Mouse (Mus musculus) lung, postnatal 10 days (tissue): Measurements from ENCODE around the gene Inafm1.
"Not testable (repeated sequence)": the region's sequence is repeated elsewhere in the genome, so short reads cannot be mapped to it uniquely, and the experiment has no call there.

ENCODE experiments used
- DNase-seq: peaks from one replicate; pipeline ENCODE4 v3.0.0; 2021

Gene Inafm1

DNA sequence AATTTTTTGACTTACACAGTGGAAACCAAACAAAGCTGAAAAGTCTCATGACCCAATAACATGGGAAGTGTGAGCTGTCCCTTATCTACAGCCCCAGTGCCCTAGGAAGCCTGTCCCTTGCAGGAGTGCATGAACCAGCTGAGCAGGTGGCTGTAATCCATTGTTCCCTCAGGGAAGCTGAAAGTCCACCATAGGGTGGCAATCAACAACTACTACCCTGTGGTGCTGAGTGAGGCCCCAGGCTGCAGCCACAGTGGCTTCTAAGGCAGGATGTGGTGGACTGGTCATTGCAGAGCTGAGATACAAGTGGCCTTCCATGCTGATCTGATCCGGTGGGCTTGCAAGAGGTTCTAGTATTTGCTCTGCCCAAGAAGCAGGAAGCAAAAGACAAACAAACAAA lies 12.3 kb downstream of the Inafm1 start:
- no peak for DNase-seq

DNA sequence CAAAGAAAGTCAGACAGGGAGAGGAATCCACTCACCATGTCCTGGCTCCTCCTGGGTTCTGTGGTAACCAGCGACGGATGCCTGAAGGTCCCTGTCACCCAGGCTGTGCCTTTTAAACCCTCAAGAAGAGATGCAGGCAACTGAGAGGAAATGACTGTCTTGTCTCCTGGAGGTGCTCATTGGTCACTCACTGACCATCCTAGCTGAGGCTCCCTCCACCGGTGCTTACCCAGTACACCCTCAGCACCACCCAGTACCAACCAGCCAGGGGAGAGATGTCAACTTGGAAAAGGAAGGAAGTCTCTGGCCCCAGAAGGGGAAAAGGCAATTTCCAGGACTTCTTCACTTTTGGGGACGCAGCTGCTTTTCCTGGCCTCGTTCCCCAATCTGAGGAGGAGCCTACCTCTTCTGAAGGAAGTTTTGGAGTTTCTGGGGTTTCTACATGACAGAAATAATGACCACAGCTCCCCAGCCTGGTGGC lies 14.3 kb downstream of the Inafm1 start, which contains the start of gene C5ar1:
C5ar1 (minus strand) TSS at position 431 of the 481 bp plus-strand sequence.
- no peak for DNase-seq

DNA sequence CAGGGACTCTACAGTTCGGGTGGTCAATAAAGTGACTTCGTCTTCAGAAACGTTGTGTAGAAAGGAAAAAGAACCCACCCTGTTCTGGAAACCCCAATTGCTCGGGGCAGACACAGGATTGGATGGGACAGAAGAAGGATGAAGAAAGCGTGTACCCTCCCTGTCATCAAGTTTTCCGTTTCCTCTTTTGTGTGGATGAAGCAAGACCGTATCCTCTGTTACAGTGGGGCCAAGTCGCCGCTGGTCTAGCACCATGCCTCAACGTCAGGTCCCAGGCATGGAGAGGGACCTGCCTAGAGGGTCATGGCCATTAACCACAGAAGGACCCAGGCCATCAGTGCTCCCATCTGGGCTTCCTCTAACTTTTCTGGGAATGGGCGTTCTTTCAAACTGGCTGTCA lies 15.6 kb downstream of the Inafm1 start:
- DNase-seq, result no peak

DNA sequence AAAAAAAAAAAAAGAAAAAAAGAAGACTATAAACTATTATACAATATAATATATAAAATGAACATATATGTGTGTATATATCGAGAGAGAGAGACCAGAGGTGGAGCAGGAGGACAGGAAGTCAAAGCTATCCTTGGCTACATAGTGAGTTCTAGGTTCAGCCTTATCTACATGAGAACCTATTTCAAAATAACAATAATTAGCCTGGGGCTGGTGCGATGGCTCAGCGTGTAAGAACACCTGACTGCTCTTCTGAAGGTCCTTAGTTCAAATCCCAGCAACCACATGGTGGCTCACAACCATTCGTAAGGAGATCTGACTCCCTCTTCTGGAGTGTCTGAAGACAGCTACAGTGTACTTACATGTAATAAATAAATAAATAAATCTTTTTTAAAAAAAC lies 17.5 kb downstream of the Inafm1 start:
- not testable (repeated sequence) for DNase-seq

DNA sequence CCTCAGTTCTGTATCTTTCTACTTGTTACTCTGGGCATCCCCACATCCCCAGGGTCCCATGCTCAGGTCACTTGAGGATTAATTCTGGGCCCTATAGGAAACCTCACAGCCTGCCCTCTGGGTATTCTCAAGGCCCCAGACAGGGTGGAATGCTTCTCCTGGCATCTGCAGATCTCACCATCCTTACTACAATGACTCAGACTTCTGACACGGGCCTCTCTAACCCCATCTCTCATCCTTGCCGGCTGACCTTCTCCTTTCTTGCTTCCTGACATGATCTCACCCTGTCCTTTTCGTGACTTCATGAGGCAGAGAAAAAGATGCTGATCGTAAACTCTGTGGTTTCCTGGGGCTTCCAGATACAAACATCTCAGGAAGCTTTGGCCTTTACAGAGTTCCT lies 19.2 kb downstream of the Inafm1 start:
- no peak for DNase-seq

DNA sequence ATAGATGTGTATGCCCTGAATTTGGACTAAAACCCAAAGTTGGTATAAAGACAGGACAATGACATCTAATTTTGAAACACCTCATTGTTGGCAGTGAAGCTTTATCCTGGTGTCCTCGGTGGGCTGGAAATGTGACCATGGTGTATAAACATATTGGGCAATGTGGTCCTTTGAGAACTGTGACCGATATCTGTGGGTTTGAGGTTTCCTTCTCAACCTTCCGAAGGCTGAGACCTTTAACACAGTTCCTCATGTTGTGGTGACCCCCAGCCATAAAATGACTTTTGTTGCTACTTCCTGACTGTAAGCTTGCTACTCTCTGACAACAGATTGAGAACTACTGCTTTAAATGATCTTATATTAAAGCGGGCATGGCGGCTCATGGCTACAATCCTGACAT lies 22.7 kb downstream of the Inafm1 start:
- no peak for DNase-seq

DNA sequence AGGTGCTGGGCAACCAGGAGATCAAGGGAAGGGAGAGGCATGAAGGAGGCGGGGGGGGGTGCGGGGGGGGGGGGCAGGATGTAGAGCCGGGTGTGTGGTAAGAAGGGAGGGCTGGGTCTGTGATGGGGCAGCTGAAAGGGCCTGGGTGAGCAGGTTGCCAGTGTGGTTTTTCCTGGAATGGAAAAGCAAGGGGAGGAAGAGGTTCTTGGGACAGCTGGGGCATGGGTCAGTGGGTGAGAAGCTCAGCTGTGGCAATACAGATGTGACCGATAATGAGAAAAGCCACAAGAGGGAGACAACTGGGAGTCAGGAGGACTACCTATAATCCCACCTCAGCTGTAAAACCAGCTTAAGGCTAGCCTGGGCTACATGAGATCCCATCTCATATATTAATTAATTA lies 27.5 kb downstream of the Inafm1 start:
- DNase-seq, result peak; percentile 23

DNA sequence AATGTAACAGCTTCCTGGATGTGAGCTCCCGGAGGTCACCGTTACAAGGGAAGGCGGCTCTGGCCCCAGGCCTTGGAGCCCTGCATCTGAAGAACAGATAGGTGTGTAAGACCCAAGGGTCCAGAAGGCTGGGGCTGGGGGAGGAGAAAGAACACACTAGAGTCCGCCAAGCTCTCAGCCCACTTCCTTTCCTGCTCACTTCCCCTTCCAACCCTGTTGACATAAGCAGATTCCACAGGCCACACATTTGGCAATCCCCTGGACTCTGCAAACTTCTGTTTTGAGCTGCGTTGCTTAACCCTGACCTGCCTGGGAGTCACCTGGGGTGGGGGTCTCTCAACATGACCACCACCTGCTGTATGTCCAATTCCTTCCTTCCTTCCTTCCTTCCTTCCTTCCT lies 29.4 kb downstream of the Inafm1 start, which contains the start of gene C5ar2:
C5ar2 (minus strand) TSS at position 88 of the 400 bp plus-strand sequence.
- DNase-seq, result peak; percentile 53

DNA sequence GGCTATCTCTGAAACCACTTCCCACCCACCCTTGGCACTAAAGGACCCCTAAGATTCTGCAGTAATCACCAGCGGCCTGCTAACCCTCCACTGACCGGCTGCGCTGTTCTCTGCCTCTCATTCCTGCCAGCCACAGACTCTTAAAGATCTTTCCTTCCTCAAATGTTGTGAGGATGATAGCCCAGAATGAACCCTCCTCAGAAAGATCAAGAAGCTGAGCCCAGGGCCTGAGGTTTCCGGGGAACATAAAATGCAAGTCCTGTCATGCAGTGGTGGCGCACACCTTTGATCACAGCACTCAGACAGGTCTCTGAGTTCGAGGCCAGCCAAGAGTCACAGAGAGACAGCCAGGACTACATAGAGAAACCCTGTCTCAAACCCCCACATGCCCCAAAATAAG lies 31.2 kb downstream of the Inafm1 start:
- no peak for DNase-seq

DNA sequence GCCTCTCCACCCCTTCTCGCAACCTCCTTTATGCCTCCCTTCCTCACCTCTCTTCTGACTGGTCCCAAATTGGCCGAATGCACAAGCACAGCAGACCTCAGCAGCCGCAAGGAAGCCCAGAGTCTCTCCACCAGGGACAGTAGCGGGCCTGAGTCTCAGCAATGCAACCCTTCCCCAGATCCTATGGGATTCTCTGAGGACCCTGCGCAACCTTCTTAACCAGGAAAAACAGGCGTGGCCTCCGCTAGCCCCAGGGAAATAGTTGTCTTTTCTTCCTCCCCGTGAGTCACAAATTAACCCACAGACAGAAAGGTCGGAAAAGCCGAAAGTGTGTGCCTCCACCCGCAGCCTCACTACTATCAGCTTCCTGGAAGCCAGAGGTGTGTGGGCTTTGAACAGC lies 31.6 kb downstream of the Inafm1 start:
- no peak for DNase-seq

DNA sequence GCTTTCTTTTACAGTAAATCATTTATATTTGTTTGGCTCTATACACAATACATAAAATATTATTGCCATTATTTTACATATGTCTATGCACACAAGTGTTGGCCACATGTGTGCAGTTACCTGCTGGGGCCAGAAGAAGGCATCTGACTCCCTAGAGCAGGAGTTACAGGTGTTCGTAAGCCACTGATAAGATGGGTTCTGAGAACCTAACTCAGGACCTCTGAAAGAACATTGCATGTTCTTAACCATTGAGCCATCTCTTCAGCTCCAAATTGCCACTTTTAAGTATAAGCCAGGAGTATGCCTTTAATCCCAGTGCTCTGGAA lies 32.5 kb downstream of the Inafm1 start:
- no peak for DNase-seq

DNA sequence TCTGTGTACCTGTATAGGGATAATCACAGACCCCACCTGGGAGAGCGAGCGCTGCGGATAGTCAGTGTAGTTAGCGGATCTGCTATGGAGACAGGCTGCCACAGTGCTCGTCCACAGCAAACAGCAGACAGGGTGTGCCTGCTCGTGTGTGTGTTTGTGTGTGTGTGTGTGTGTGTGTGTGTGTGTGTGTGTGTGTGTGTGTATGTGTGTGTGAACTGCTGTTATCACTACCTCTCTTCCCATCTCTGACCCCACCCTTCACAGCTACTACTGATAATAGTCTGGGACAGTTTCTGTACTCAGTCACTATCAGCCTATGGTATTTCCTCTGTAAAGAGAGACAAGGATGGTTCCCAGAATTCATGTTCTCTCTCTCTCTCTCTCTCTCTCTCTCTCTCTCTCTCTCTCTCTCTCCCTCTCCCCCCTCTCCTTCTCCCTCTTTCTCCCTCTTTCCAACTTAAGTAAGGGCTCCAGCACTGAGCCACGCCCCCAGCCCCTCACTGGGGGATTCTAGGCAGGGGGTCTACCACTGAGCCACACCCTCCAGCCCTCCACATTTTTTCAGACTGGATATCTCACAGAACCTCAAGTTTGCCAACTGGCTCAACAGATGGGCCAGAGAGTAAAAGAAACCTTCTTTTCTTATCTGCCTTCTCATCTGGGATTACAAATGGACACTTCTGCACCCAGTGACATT lies 33.0 kb downstream of the Inafm1 start:
- DNase-seq, result no peak

DNA sequence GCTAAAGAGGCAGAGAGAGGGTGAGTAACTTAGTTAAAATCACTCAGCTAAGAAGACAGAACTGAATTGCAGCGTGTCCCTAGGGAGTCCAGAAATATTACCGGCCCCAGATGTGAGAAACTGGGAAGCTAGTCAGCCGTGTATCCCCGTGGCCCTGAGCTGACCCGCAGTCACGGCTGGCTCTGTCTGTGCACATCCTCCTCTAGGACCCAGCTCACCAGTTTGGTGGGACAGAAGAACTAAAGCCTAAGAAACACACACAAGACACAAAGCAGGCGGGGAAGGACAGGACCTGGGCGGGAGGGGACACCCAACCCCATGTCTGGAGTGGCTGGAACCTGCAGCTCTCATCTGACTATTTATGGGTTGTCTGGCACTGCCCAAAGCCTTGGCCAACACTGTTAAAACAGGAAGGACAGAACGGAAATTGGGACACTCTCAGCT lies 33.8 kb downstream of the Inafm1 start:
- DNase-seq, result peak; percentile 42

DNA sequence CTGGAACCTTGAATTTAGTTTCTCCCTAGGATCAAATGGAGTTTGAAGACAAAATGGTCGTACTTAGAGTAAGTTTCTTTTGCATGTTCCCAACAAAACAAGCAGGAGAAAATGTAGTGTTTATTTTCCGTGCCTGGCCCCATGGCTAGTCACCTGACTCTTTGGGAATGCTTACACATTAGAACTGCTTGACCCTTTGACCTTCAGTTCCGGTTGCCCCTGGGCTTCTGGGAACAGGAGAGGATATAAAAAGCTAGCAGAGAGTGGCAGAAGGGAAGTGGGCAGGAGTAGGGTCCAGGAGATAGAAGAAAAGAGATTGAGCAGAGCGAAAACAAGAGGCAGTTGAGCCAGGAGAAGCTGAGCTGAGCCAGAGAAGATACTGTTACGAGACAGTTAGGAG lies 43.5 kb downstream of the Inafm1 start:
- peak; percentile 53 for DNase-seq
